Mouse (Mus musculus) gastrocnemius, adult 18-20 months (tissue): Measurements from ENCODE around the gene Cdhr1. TPM values are rescaled to one million over a fixed set of nuclear protein-coding genes. Genes with fewer than 3 reads are reported as not detected.

ENCODE experiments used
- DNase-seq: peaks from one replicate; pipeline ENCODE4 v3.0.0; 2021; ENCODE audit warnings: low spot score
- total RNA-seq, 2 experiments: library from RNA; stranded (reverse); gene quantifications; 2 replicates each; pipeline ENCODE4 v1.2.3; 2021

Cdhr1 gene
- total RNA-seq, 2 experiments from 2014 or later = not detected

- no peak for DNase-seq
Measured at GRCm38 (mm10) chr14:37068516-37068915, 29.6 kb downstream of the Cdhr1 start.

- no peak for DNase-seq
Measured at GRCm38 (mm10) chr14:37067629-37068028, 30.5 kb downstream of the Cdhr1 start, which contains the start of gene Lrit2. TSS of gene Lrit2 (plus strand) at chr14:37067929.

GRCm38 (mm10) chr14:37066636-37067035, 31.5 kb downstream of the Cdhr1 start:
- DNase-seq = no peak

- DNase-seq = no peak
Measured at GRCm38 (mm10) chr14:37064849-37065248, 33.3 kb downstream of the Cdhr1 start.

- DNase-seq = no peak
Measured at GRCm38 (mm10) chr14:37048914-37049410, 49.2 kb downstream of the Cdhr1 start, which contains the start of gene Rgr. TSS of gene Rgr (minus strand) at chr14:37048964.

GRCm38 (mm10) chr14:37034432-37034831, 63.7 kb downstream of the Cdhr1 start:
- no peak for DNase-seq

- peak; percentile 67 for DNase-seq
Measured at GRCm38 (mm10) chr14:37033241-37033640, 64.9 kb downstream of the Cdhr1 start.

GRCm38 (mm10) chr14:37032481-37033104, 65.6 kb downstream of the Cdhr1 start:
- no peak for DNase-seq

GRCm38 (mm10) chr14:37028555-37028954, 69.6 kb downstream of the Cdhr1 start:
- no peak for DNase-seq

GRCm38 (mm10) chr14:37027951-37028350, 70.2 kb downstream of the Cdhr1 start:
- DNase-seq = no peak

Other genes starting within 250 kb of the Cdhr1 start
- 10 to 100 TPM; 63.3 to 72.8 TPM for gene Ccser2, start 129.6 kb downstream of the Cdhr1 start, total RNA-seq
- gene Rgr, start 49.4 kb downstream of the Cdhr1 start, total RNA-seq = not detected
- not detected for gene Lrit1, start 43.5 kb downstream of the Cdhr1 start, total RNA-seq
- gene Lrit2, start 30.4 kb downstream of the Cdhr1 start, total RNA-seq = not detected
- gene 2610528A11Rik, start 15.7 kb upstream of the Cdhr1 start, total RNA-seq = 1 to 10 TPM in 1 of 2 experiments, under 1 TPM in 1; 0.34 to 1.0 TPM
- gene Ghitm, start 36.9 kb upstream of the Cdhr1 start, total RNA-seq = 100 to 1,000 TPM; 422 to 501 TPM